Mouse (Mus musculus): ENCODE results near the gene Fcgbp. TPM values are rescaled to one million over a fixed set of nuclear protein-coding genes. Genes with fewer than 3 reads are reported as not detected.

Gene Fcgbp
- total and polyA plus RNA-seq, 3 experiments = not detected

DNA sequence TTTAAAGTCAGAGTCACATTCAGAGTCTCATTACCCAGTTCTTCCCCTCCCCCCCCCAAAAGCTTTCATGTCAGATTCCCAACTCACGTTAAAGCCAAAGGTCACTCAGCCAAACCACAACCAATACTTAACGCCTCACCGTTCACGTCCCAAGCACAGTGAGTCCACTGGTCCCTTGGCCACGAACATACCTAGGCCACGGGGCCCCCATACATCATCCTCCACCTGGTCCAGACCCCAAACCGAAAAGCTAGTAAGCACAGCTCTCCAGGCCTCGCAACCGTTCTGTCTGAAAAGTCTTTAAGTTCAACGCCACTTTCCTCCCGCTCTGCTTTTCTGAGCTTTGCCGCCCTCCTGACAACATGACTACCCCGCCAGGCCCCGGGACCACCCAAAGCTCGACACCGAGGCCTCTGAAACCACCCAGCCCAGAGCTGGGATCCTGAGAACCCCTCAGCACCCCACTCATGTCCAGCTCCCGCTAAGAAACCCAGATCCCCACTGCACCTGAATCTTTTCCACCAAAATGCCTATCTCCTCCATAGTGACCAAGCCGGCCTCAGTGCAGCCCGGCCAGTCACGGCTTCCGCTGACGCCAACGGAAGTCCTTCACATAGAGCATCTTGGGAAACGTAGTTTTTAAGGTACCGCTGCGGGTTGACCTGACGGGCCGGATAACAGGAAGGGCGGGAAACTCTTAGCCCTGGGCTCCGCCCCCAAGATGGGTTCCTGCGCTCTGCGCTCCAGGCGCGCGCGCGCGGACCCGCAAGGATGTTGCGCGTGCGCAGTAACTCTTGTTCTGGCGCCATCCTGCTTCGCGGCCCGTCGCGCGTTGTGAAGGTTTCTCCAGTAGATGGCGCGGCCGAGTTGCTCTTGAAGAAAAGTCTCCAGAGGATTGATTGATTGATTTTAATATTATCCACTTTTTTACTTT, 21.3 kb upstream of the Fcgbp start, which contains the start of gene Psmc4:
TSS of gene Psmc4 (minus strand) at position 626 of the 934 bp plus-strand sequence.
- peak within 1 kb of the TSS; percentile 98 for H3K9ac ChIP-seq (ENCODE audit: control insufficient read depth, low read depth, low read length, poor library complexity, severe bottlenecking)
- no peaks in the 10 kb centered on the region for H3K9me3 ChIP-seq (replicated peaks; ENCODE audit: insufficient read depth, low read length)
- peak within 1 kb of the TSS; percentile 71 to 98 for H3K4me3 ChIP-seq (ENCODE audit: control insufficient read depth in 1 of 2, insufficient read depth in 1 of 2, low read depth in 2 of 2, low read length in 2 of 2)
- no peaks in the 10 kb centered on the region for H3K27me3 ChIP-seq (ENCODE audit: control insufficient read depth in 1 of 2, insufficient read depth in 2 of 2, low read length in 2 of 2)
- H3K4me1 ChIP-seq (ENCODE audit: control insufficient read depth in 1 of 2, insufficient read depth in 2 of 2, low read length in 2 of 2) = peaks cover 0 to 7% of the 10 kb centered on the region in 2 experiments; a peak in 1 of 4 replicates
- peak within 1 kb of the TSS; percentile 68 for H3K27ac ChIP-seq (ENCODE audit: control insufficient read depth, low read depth, low read length)
- peaks cover 5% of the 10 kb centered on the region in 2 experiments; a peak in 3 of 4 replicates for H3K36me3 ChIP-seq (ENCODE audit: control insufficient read depth in 1 of 2, insufficient read depth in 2 of 2, low read length in 2 of 2)
- no peak for TF ChIP-seq GATA1 (IDR thresholded peaks at IDR 0.05; ENCODE audit: low read depth, low read length)
- TF ChIP-seq ETS1 (IDR thresholded peaks at IDR 0.05; ENCODE audit: low read depth, low read length) = peak; percentile 13; the same call in 1 of the 2 replicates
- TF ChIP-seq KAT2A (conservative IDR thresholded peaks at IDR 0.05; ENCODE audit: low read depth, low read length) = peak; percentile 93
- no peak for TF ChIP-seq BHLHE40 (IDR thresholded peaks at IDR 0.05; ENCODE audit: borderline replicate concordance, low read depth, low read length)
- TF ChIP-seq NELFE (IDR thresholded peaks at IDR 0.05; ENCODE audit: low read depth, low read length) = peak; percentile 92
- peak; percentile 51; the same call in 1 of the 2 replicates for TF ChIP-seq TBP (IDR thresholded peaks at IDR 0.05; ENCODE audit: low read depth, low read length)
- peak; percentile 96 for TF ChIP-seq NRF1 (IDR thresholded peaks at IDR 0.05; ENCODE audit: insufficient read depth, low read depth, low read length, poor library complexity, severe bottlenecking)
- TF ChIP-seq POLR2A (IDR thresholded peaks at IDR 0.05; ENCODE audit: control insufficient read depth in 1 of 2, insufficient read depth in 1 of 2, low read depth in 1 of 2, low read length in 2 of 2, poor library complexity in 1 of 2) = peak; percentile 68 to 92; a peak in 3 of 4 replicates
- TF ChIP-seq POLR2AphosphoS2 (IDR thresholded peaks at IDR 0.05; ENCODE audit: low read length) = peak; percentile 72; the same call in 1 of the 2 replicates
- TF ChIP-seq MXI1 (IDR thresholded peaks at IDR 0.05; ENCODE audit: low read depth, low read length) = peak; percentile 90
- TF ChIP-seq HCFC1 (IDR thresholded peaks at IDR 0.05; ENCODE audit: low read depth, low read length) = peak; percentile 100
- TF ChIP-seq ZC3H11A (IDR thresholded peaks at IDR 0.05; ENCODE audit: low read depth, low read length) = peak; percentile 37
- no peak for TF ChIP-seq MAX (IDR thresholded peaks at IDR 0.05; ENCODE audit: low read length)
- TF ChIP-seq E2F4 (IDR thresholded peaks at IDR 0.05; ENCODE audit: borderline replicate concordance, low read depth, low read length) = peak; percentile 99
- peak; percentile 68 for TF ChIP-seq SMC3 (IDR thresholded peaks at IDR 0.05; ENCODE audit: low read depth, low read length)
- TF ChIP-seq EP300 (IDR thresholded peaks at IDR 0.05; ENCODE audit: low read depth in 1 of 2, low read length in 2 of 2) = no peak
- TF ChIP-seq CTCF (IDR thresholded peaks at IDR 0.05 in 2 of 3, conservative IDR thresholded peaks at IDR 0.05 in 1 of 3; ENCODE audit: control insufficient read depth in 1 of 3, insufficient read depth in 1 of 3, low read depth in 2 of 3, low read length in 3 of 3, poor library complexity in 1 of 3, severe bottlenecking in 1 of 3) = peak; percentile 52 to 90 (median 84)
- TF ChIP-seq ELF1 (IDR thresholded peaks at IDR 0.05; ENCODE audit: low read depth, low read length) = peak; percentile 87
- TF ChIP-seq POLR2AphosphoS5 (IDR thresholded peaks at IDR 0.05; ENCODE audit: borderline replicate concordance, low read depth, low read length) = no peak
- no peak for TF ChIP-seq CHD2 (IDR thresholded peaks at IDR 0.05; ENCODE audit: low read length)
- peak; percentile 78 for TF ChIP-seq RAD21 (IDR thresholded peaks at IDR 0.05; ENCODE audit: low read depth, low read length)
- no peak for TF ChIP-seq MAFK (IDR thresholded peaks at IDR 0.05; ENCODE audit: borderline replicate concordance, low read depth, low read length)
- no peak for TF ChIP-seq CHD1 (IDR thresholded peaks at IDR 0.05; ENCODE audit: low read depth, low read length)
- TF ChIP-seq JUND (IDR thresholded peaks at IDR 0.05; ENCODE audit: low read depth, low read length) = no peak
- TF ChIP-seq TCF12 (IDR thresholded peaks at IDR 0.05; ENCODE audit: low read depth, low read length) = peak; percentile 54; the same call in 1 of the 2 replicates
- TF ChIP-seq ZMIZ1 (IDR thresholded peaks at IDR 0.05; ENCODE audit: low read depth, low read length) = no peak
- peak; percentile 96 for TF ChIP-seq SIN3A (IDR thresholded peaks at IDR 0.05; ENCODE audit: low read length)
- DNase-seq (ENCODE audit: low read depth, low spot score) = peak; percentile 99
- peaks cover 14% of the 10 kb centered on the region for H3K79me2 ChIP-seq (ENCODE audit: control insufficient read depth, insufficient read depth, low read length, poor library complexity)

Data from MEL (cell line).